Mouse (Mus musculus) frontal cortex, postnatal 10 days (tissue): ENCODE results near the gene Armc7.
"Not testable (repeated sequence)": the region's sequence is repeated elsewhere in the genome, so short reads cannot be mapped to it uniquely, and the experiment has no call there.

Experiments
- DNase-seq, 2 experiments: peaks; one replicate each; pipeline ENCODE4 v3.0.0; 2022; ENCODE audit warnings: low spot score in 2 of 2, mixed read lengths in 1 of 2

The Armc7 gene

GRCm38 (mm10) chr11:115491356-115492083 lies 16.1 kb downstream of the Armc7 start, which contains the start of gene Nt5c:
Nt5c (minus strand) TSS chr11:115491862.
- DNase-seq = peak; percentile 75 to 78

- DNase-seq = no peak
Observed at GRCm38 (mm10) chr11:115492387-115492786, 16.9 kb downstream of the Armc7 start.

GRCm38 (mm10) chr11:115496559-115496958 lies 21.1 kb downstream of the Armc7 start:
- not testable (repeated sequence) for DNase-seq

- no peak for DNase-seq
Observed at GRCm38 (mm10) chr11:115502636-115503035, 27.2 kb downstream of the Armc7 start.

GRCm38 (mm10) chr11:115506586-115506985 lies 31.1 kb downstream of the Armc7 start:
- DNase-seq = no peak

GRCm38 (mm10) chr11:115508061-115508460 lies 32.6 kb downstream of the Armc7 start:
- no peak for DNase-seq

GRCm38 (mm10) chr11:115509773-115510506 lies 34.5 kb downstream of the Armc7 start:
- DNase-seq = no peak

GRCm38 (mm10) chr11:115510507-115510888 lies 35.0 kb downstream of the Armc7 start:
- no peak for DNase-seq

GRCm38 (mm10) chr11:115511121-115511520 lies 35.7 kb downstream of the Armc7 start:
- DNase-seq = no peak

- no peak for DNase-seq
Observed at GRCm38 (mm10) chr11:115512004-115512403, 36.5 kb downstream of the Armc7 start.

- no peak for DNase-seq
Observed at GRCm38 (mm10) chr11:115512407-115513183, 37.1 kb downstream of the Armc7 start.

GRCm38 (mm10) chr11:115513271-115514237 lies 38.1 kb downstream of the Armc7 start:
- DNase-seq = peak in 1 of 2 experiments; percentile 33

GRCm38 (mm10) chr11:115514238-115514663 lies 38.8 kb downstream of the Armc7 start, which contains the start of gene Jpt1:
Jpt1 (minus strand) TSS chr11:115514387.
- peak; percentile 95 to 96 for DNase-seq

- no peak for DNase-seq
Observed at GRCm38 (mm10) chr11:115515021-115515420, 39.6 kb downstream of the Armc7 start.

- DNase-seq = no peak
Observed at GRCm38 (mm10) chr11:115516942-115517341, 41.5 kb downstream of the Armc7 start.

GRCm38 (mm10) chr11:115518693-115519092 lies 43.2 kb downstream of the Armc7 start:
- DNase-seq = no peak

- DNase-seq = no peak
Observed at GRCm38 (mm10) chr11:115519581-115519980, 44.1 kb downstream of the Armc7 start.

- no peak for DNase-seq
Observed at GRCm38 (mm10) chr11:115520218-115520617, 44.8 kb downstream of the Armc7 start.

- DNase-seq = no peak
Observed at GRCm38 (mm10) chr11:115521080-115521479, 45.6 kb downstream of the Armc7 start.

GRCm38 (mm10) chr11:115522238-115522637 lies 46.8 kb downstream of the Armc7 start:
- no peak for DNase-seq

GRCm38 (mm10) chr11:115522703-115523102 lies 47.2 kb downstream of the Armc7 start:
- no peak for DNase-seq
